Mouse (Mus musculus): ENCODE measurements around the gene Zfand6. TPM values are rescaled to one million over a fixed set of nuclear protein-coding genes. Genes with fewer than 3 reads are reported as not detected.

Zfand6 gene
- total RNA-seq, 2 experiments from 2014 or later, result 96.6 to 101 TPM

GRCm38 (mm10) chr7:84652740-84653139 is 37.0 kb downstream of the Zfand6 start:
- intact Hi-C loops (cut with DNase I), result no loop called here
- DNase-seq (ENCODE audit: low spot score), result no peak

GRCm38 (mm10) chr7:84651987-84652321 is 37.8 kb downstream of the Zfand6 start:
- intact Hi-C loops (cut with DNase I), result no loop called here
- DNase-seq (ENCODE audit: low spot score), result no peak

GRCm38 (mm10) chr7:84651303-84651986 is 38.3 kb downstream of the Zfand6 start:
- intact Hi-C loops (cut with DNase I), result no loop called here
- DNase-seq (ENCODE audit: low spot score), result no peak

GRCm38 (mm10) chr7:84649016-84649415 is 40.7 kb downstream of the Zfand6 start:
- intact Hi-C loops (cut with DNase I), result no loop called here
- no peak for DNase-seq (ENCODE audit: low spot score)

GRCm38 (mm10) chr7:84646256-84646655 is 43.5 kb downstream of the Zfand6 start:
- intact Hi-C loops (cut with DNase I), result no loop called here
- no peak for DNase-seq (ENCODE audit: low spot score)

GRCm38 (mm10) chr7:84643270-84643998 is 46.3 kb downstream of the Zfand6 start:
- intact Hi-C loops (cut with DNase I), result no loop called here
- no peak for DNase-seq (ENCODE audit: low spot score)

GRCm38 (mm10) chr7:84642159-84642928 is 47.4 kb downstream of the Zfand6 start:
- DNase-seq (ENCODE audit: low spot score), result no peak
- intact Hi-C loops (cut with DNase I), result no loop called here

- intact Hi-C loops (cut with DNase I), result no loop called here
- DNase-seq (ENCODE audit: low spot score), result no peak
These were observed 52.8 kb downstream of the Zfand6 start for GRCm38 (mm10) chr7:84636939-84637338.

GRCm38 (mm10) chr7:84631878-84632277 is 57.9 kb downstream of the Zfand6 start:
- intact Hi-C loops (cut with DNase I), result no loop called here
- DNase-seq (ENCODE audit: low spot score), result no peak

GRCm38 (mm10) chr7:84623718-84624117 is 66.0 kb downstream of the Zfand6 start:
- no peak for DNase-seq (ENCODE audit: low spot score)
- intact Hi-C loops (cut with DNase I), result no loop called here

- no peak for DNase-seq (ENCODE audit: low spot score)
- intact Hi-C loops (cut with DNase I), result no loop called here
These were observed 68.8 kb downstream of the Zfand6 start for GRCm38 (mm10) chr7:84620956-84621355.

- DNase-seq (ENCODE audit: low spot score), result no peak
- intact Hi-C loops (cut with DNase I), result no loop called here
These were observed 70.8 kb downstream of the Zfand6 start for GRCm38 (mm10) chr7:84618951-84619350.

GRCm38 (mm10) chr7:84612445-84612844 is 77.3 kb downstream of the Zfand6 start:
- no peak for DNase-seq (ENCODE audit: low spot score)
- intact Hi-C loops (cut with DNase I), result no loop called here

GRCm38 (mm10) chr7:84611609-84612008 is 78.2 kb downstream of the Zfand6 start:
- no peak for DNase-seq (ENCODE audit: low spot score)
- intact Hi-C loops (cut with DNase I), result no loop called here

- DNase-seq (ENCODE audit: low spot score), result peak; percentile 16
- intact Hi-C loops (cut with DNase I), result loop anchor here (5.0 kb wide), 2 partner anchors 71 to 86 kb away; no protein-coding TSS in a partner anchor
These were observed 83.4 kb downstream of the Zfand6 start, which contains the start of gene Fah for GRCm38 (mm10) chr7:84606293-84606749. TSS of gene Fah (minus strand) at chr7:84606722.

- peak; percentile 72 for DNase-seq (ENCODE audit: low spot score)
- intact Hi-C loops (cut with DNase I), result loop anchor here (5.0 kb wide), 2 partner anchors 72 to 87 kb away; no protein-coding TSS in a partner anchor
These were observed 84.0 kb downstream of the Zfand6 start for GRCm38 (mm10) chr7:84605704-84606292.

- intact Hi-C loops (cut with DNase I), result loop anchor here (5.0 kb wide), 2 partner anchors 72 to 87 kb away; no protein-coding TSS in a partner anchor
- no peak for DNase-seq (ENCODE audit: low spot score)
These were observed 84.6 kb downstream of the Zfand6 start for GRCm38 (mm10) chr7:84605033-84605687.

GRCm38 (mm10) chr7:84604501-84604900 is 85.3 kb downstream of the Zfand6 start:
- intact Hi-C loops (cut with DNase I), result no loop called here
- no peak for DNase-seq (ENCODE audit: low spot score)

- no peak for DNase-seq (ENCODE audit: low spot score)
- intact Hi-C loops (cut with DNase I), result no loop called here
These were observed 88.4 kb downstream of the Zfand6 start for GRCm38 (mm10) chr7:84601331-84601730.

GRCm38 (mm10) chr7:84600631-84601030 is 89.1 kb downstream of the Zfand6 start:
- intact Hi-C loops (cut with DNase I), result no loop called here
- DNase-seq (ENCODE audit: low spot score), result no peak

All from heart, postnatal 25 days (tissue).